Mouse (Mus musculus): ENCODE results near the gene Lrmda.
"Not testable (repeated sequence)": the region's sequence is repeated elsewhere in the genome, so short reads cannot be mapped to it uniquely, and the experiment has no call there.

Lrmda gene

GRCm38 (mm10) chr14:22530706-22531105 is 511.2 kb downstream of the Lrmda start:
- no peak for DNase-seq

DNA sequence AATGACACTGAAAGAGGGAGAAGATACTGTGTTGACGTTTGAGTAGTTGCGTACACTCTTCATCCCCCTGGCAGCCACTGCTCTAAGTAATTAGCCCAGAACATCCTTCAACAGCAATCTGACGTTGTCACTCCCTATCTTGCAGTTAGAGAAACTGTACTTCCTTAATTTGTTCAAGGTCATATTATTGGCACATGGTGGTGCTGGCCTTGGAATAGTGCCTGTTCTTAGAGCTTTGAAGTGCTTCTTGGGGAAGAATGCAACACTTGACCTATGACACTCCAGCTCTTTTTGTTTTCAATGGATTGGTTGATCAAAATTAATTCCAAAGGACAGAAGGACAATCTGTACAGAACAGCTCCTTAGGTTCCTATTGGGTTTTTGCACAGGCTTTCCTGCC is 514.0 kb downstream of the Lrmda start:
- no peak for DNase-seq

- DNase-seq, result peak; percentile 44
These were observed 526.6 kb downstream of the Lrmda start for GRCm38 (mm10) chr14:22545887-22546675.

GRCm38 (mm10) chr14:22546676-22546984 is 527.1 kb downstream of the Lrmda start:
- peak; percentile 57 for DNase-seq

- DNase-seq, result no peak
These were observed 528.8 kb downstream of the Lrmda start for GRCm38 (mm10) chr14:22548286-22548685.

DNA sequence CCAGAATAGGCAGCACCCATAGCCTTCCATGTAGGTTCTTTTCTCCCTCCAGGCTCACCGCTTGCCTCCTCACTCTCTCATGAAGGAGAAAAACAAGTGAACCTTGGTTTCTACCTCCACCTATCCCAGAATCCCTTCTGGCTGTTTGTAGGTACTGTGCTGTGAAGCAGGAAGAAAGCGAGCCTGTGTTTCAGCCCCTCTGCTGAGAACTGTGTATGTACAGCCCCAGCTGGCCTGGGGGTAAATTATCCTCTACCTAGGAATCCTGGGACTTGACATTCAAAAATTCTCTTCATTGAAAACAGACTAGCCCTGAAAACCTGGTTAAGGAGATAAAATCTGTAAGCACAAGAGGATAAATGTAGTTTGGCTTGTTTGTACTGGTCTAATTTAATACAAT is 529.7 kb downstream of the Lrmda start:
- DNase-seq, result no peak

DNA sequence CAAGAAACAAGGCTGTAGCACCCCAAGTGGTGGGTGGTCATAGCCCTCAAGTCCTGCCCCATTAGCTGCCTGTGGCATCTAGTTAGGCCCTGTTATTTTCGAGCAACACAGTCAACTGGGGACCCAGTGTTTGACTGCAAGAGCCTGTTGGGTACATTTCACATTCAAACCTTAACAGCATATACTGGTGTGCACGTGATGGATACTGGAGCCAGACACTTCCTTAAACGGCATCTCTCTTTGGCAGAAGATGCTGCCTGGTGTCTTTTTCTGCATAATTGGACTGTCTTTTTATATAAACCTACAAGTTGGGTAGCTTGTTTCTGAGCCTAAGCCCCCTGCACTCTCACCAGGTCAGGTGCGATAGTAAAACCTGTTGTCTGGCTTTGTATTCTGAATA is 532.8 kb downstream of the Lrmda start:
- DNase-seq, result no peak

DNA sequence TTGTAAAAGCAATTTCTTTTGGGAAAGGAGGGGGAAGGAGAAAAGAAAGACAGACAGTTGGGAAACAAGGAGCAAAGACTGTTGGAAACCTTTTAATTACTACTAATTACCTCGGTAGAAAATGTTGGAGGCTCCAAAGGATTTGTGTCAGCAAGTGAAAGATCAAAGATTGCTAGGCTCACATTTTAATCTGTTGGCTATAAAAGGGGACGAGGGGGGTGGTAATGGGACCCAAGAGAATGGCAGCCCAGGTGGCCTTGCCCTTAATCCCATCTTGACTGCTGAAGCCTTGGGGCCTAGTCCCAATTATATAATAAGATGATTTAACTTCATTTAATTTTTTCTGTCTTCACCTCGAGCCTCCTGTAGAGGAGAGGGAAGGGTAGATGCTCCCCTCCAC is 533.3 kb downstream of the Lrmda start:
- no peak for DNase-seq

GRCm38 (mm10) chr14:22553717-22554116 is 534.2 kb downstream of the Lrmda start:
- no peak for DNase-seq

DNA sequence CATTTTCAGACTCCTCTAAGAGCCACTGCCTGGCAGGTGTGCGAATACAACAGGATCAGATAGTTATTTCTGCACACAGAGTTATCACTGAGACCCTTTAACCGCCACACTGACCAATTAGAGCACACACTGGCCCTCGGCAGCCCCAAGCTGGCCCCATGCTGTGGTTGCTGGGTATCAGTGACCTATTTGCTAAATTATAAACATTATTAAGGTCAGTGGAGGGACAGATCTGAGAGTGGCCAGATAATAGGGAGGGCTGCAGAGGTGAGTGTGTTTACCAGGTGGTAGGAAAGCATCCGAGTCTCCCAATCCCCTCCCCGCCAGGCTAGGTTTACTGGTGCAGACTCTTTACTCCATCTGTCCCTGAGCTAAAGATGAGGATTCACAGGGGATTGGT is 553.0 kb downstream of the Lrmda start:
- DNase-seq, result no peak

DNA sequence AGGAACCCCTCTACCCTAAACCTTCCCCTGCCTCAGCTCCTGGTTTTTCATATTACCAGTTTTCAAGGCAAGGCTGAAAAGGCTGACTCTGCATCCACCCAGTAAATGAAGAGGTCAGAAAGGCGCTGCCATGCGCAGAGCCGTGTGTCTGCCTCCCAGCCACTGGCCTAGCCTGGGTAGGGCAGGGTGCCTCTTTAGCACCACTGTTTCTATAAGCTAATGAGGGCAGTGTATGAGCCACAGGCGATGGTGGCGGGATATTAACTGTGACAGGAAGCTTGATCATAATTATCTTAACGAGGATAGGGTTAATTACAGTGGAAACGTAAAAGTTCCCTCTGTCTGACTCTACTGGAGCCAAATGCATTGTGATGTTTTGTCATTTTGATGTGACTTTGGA is 554.1 kb downstream of the Lrmda start:
- no peak for DNase-seq

GRCm38 (mm10) chr14:22574006-22574405 is 554.5 kb downstream of the Lrmda start:
- DNase-seq, result no peak

- peak; percentile 41 for DNase-seq
These were observed 556.9 kb downstream of the Lrmda start for GRCm38 (mm10) chr14:22576441-22576840.

- DNase-seq, result peak; percentile 84
These were observed 558.0 kb downstream of the Lrmda start for GRCm38 (mm10) chr14:22577411-22578037.

- DNase-seq, result peak; percentile 85
These were observed 558.7 kb downstream of the Lrmda start for GRCm38 (mm10) chr14:22578224-22578623.

- DNase-seq, result no peak
These were observed 559.5 kb downstream of the Lrmda start for GRCm38 (mm10) chr14:22578986-22579385.

GRCm38 (mm10) chr14:22582065-22582464 is 562.6 kb downstream of the Lrmda start:
- no peak for DNase-seq

DNA sequence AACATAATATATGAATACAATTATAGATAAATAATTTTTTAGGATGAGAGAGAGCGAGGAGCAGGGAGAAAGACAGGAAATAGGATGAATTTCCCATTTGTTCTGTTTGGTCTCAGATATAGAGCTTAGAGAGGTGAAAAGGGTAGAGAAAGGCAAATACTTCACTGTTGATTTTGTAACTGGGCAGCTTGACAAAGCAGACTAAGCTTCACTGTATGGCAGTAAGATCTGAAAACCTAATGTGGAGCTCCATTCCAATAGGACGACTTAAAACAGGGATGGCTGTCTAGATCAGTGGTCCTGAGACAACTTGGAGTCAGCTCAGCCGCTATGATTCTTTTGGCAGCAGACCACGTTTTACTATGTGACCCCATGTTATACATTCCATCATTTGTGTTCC is 566.8 kb downstream of the Lrmda start:
- DNase-seq, result no peak

DNA sequence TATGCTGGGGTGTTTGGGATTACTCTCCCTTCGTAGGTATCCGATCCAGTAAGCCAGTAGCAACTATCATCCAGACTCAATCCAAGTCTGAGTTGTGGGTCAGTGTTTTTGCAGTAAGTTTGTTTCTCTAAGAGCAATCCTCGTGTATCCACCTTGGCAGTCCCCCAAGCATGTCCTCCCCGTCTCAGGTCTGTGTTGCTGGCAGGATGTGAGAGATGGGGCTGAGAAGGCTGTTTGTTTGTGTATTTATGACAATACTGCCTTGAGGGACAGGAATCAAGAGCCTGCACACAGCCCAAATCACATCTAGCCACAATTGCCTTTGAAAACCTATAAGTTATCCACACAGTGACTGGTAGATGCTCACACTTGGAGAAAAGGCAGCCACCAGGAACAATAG is 567.3 kb downstream of the Lrmda start:
- DNase-seq, result no peak

DNA sequence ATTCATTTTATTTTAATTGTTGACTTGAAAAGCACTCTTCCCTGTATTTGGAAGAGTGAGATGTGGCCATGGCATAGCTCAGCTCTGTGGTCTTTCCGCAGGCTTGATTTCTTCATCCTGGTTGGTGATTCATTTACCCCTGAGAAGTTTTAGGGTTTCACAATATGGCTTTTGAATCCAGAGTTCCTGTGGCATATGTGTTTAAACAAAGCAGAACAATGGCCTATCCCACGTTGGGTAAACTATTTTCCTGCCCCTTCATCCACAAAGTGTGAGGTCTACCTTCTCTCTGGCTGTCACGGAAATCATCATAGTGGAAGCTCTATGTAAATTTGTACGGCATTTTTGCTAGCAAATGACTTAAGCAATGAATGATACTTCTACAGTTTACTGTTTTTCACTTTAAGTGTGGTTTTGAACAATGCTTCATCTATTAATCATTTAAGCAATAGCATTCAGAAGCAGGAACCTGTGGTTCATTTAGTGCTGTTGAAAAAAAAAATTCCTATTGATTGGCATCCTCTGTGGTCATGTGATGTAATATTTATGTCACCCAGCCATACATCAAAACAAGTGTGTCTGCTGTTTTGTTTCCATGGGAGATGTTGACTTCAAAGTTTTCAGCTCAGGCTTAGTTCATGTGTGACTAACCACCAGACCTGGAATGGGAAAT is 567.9 kb downstream of the Lrmda start:
- DNase-seq, result no peak

- DNase-seq, result no peak
These were observed 568.4 kb downstream of the Lrmda start for GRCm38 (mm10) chr14:22587958-22588296.

DNA sequence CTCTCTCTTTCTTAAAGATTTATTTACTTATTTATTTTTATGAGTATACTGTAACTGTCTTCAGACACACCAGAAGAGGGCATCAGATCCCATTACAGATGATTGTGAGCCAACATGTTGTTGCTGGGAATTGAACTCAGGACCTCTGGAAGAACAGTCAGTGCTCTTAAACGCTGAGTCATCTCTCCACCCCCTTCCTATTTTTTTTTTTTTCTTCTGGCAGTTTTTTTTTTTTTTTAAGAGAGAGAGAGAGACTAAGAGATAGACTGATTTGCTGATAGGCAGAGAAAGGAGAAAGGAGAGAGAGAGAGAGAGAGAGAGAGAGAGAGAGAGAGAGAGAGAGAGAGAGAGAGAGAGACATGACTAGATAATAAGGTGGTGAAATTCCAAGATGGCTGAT is 568.9 kb downstream of the Lrmda start:
- DNase-seq, result not testable (repeated sequence)

DNA sequence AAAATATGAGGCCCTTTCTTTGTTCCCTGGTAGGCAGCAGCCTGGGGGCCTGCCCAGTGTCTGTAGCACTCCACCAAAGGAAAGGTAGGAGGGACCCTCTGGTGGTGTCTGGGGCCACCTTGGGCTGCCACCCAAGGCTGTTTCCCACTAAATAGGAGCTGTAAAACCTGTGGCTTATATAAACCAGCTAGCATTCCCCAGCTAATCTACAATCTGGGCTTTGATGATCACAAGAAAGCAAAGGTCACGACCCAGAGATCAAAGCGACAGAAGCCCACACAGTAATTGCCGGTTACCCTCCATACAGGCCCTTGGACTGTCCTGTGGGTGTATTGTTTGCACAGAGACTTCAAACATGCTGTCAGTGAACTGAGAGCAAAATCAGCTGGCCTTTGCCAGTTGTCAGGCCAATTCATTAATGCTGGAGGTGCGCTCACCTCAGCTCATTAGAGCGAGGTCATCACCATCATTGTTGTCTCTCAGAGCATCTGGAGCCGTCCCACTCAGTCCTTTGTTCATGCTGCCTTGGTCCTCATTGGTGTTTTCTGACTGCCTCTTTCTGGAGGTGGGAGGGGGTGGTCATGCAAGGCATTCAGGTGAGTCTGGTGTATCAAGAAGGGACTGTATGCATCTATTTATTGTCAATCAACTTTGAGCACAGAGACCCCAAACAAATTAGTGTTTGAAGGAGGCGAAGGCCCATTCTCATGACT is 570.1 kb downstream of the Lrmda start:
- DNase-seq, result peak; percentile 69

DNA sequence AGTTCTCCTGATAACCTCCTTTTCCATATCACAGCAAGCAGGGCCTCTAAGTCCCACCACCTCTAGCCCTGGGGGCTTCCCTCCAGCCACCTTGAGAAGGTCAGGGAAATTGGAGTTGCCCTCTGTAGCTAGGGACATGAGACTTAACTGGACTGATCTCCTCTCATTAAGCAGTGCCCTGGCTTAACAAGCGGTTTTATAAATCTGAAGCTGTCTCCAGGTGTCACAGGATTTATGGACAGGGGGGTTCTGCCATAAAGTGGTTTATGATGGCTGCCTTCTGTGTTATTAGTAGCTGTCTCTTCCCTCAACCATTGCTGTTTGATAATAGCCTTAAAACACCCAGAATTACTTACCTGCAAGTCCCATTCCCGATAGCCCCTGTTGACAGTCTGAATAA is 571.7 kb downstream of the Lrmda start:
- no peak for DNase-seq
